Mouse (Mus musculus) T-helper 2 cell (primary cell): ENCODE results near the gene Hoxb4.

Source experiments
- in situ Hi-C: fragments of 300-600 bp; cut with MboI, MseI; formaldehyde crosslinking; loops from one replicate; pipeline ENCODE4 v1.15.1; 2025; ENCODE audit warnings: high pct_unique_total_duplicates

Hoxb4 gene

GRCm38 (mm10) chr11:96313134-96313533 lies 4.9 kb upstream of the Hoxb4 start:
- in situ Hi-C loops: no loop called here

- in situ Hi-C loops: no loop called here
Observed at GRCm38 (mm10) chr11:96313806-96314428, 4.2 kb upstream of the Hoxb4 start.

- in situ Hi-C loops: no loop called here
Observed at GRCm38 (mm10) chr11:96314671-96315343, 3.3 kb upstream of the Hoxb4 start.

- in situ Hi-C loops: no loop called here
Observed at GRCm38 (mm10) chr11:96315344-96315681, 2.8 kb upstream of the Hoxb4 start.

GRCm38 (mm10) chr11:96316696-96317607 lies 1.1 kb upstream of the Hoxb4 start:
- in situ Hi-C loops: no loop called here

GRCm38 (mm10) chr11:96318368-96319070 lies 452 bp downstream of the Hoxb4 start:
- in situ Hi-C loops: no loop called here

GRCm38 (mm10) chr11:96319071-96319902 lies 1.2 kb downstream of the Hoxb4 start:
- in situ Hi-C loops: no loop called here

GRCm38 (mm10) chr11:96319910-96320309 lies 1.8 kb downstream of the Hoxb4 start:
- in situ Hi-C loops: no loop called here

- in situ Hi-C loops: no loop called here
Observed at GRCm38 (mm10) chr11:96320688-96321087, 2.6 kb downstream of the Hoxb4 start.

- in situ Hi-C loops: no loop called here
Observed at GRCm38 (mm10) chr11:96321846-96322245, 3.8 kb downstream of the Hoxb4 start.

- in situ Hi-C loops: no loop called here
Observed at GRCm38 (mm10) chr11:96322738-96323137, 4.7 kb downstream of the Hoxb4 start.

- in situ Hi-C loops: no loop called here
Observed at GRCm38 (mm10) chr11:96323154-96323553, 5.1 kb downstream of the Hoxb4 start, which contains the start of gene Hoxb3. TSS of gene Hoxb3 (plus strand) at chr11:96323326.

GRCm38 (mm10) chr11:96324125-96324524 lies 6.1 kb downstream of the Hoxb4 start:
- in situ Hi-C loops: no loop called here

- in situ Hi-C loops: no loop called here
Observed at GRCm38 (mm10) chr11:96324965-96325364, 6.9 kb downstream of the Hoxb4 start.

GRCm38 (mm10) chr11:96325747-96326212 lies 7.7 kb downstream of the Hoxb4 start:
- in situ Hi-C loops: no loop called here

GRCm38 (mm10) chr11:96326705-96327104 lies 8.6 kb downstream of the Hoxb4 start:
- in situ Hi-C loops: no loop called here

GRCm38 (mm10) chr11:96327122-96327521 lies 9.1 kb downstream of the Hoxb4 start:
- in situ Hi-C loops: no loop called here

- in situ Hi-C loops: no loop called here
Observed at GRCm38 (mm10) chr11:96327750-96328149, 9.7 kb downstream of the Hoxb4 start.

- in situ Hi-C loops: no loop called here
Observed at GRCm38 (mm10) chr11:96328605-96329004, 10.5 kb downstream of the Hoxb4 start.

GRCm38 (mm10) chr11:96332105-96332504 lies 14.0 kb downstream of the Hoxb4 start:
- in situ Hi-C loops: no loop called here

- in situ Hi-C loops: no loop called here
Observed at GRCm38 (mm10) chr11:96332618-96333032, 14.6 kb downstream of the Hoxb4 start.
